15 mouse cellular contexts compared by ENCODE assay signal in the genomic region with DNA sequence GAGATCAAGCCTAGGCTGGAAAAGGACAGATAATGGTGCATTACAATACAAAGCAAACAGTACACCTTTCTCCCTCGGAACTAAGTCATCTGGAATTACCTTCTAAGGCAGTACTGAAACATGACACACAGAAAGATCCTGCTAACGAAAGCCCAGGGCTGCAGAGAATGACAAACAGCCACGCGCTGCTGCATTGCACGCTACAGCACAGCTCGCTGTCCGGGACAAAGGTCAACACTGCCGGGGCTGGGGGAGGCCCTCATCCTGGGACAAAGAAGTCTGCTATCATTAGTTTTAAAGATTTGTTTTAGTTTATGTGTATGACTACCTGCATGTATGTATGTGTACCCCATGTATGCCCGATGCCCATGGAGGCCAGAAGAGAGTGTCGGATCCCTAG. TPM values are rescaled to one million over a fixed set of nuclear protein-coding genes. Genes with fewer than 3 reads are reported as not detected.
DNase-seq lines count a peak whose midpoint lies in the region; ATAC-seq lines count a peak whose summit lies in the region.
"Had no signal": no experiment of that assay in that cellular context is flagged by ENCODE, and none has a peak within 500 bp of the region (broad histone marks: within the 10 kb centered on the region; RNA-seq: fewer than 3 reads in every experiment).

No protein-coding gene starts in this region.

- peak; percentile 61 for ATAC-seq in liver, embryonic 11.5 days (replicated peaks; ENCODE audit: low FRiP score)
- ATAC-seq: forebrain, embryonic 13.5 days; inflammation-experienced regulatory T-cells, adult 6 months had no signal

- 76% methylated on average over 10 of the region's 10 CpGs for WGBS in liver, embryonic 11.5 days
- WGBS in forebrain, embryonic 10.5 days, result 80% methylated on average over 10 of the region's 10 CpGs

- no peak overlapping the region for H3K27ac ChIP-seq in liver, embryonic 11.5 days (ENCODE audit: low read depth, low read length)
- no peak overlapping the region for H3K27ac ChIP-seq in forebrain, embryonic 10.5 days
- H3K27ac ChIP-seq: forebrain, embryonic 13.5 days; hindbrain, embryonic 10.5 days had no signal

- H3K27me3 ChIP-seq in liver, embryonic 11.5 days (replicated peaks; ENCODE audit: control insufficient read depth, insufficient read depth, low read length), result no peaks in the 10 kb centered on the region
- H3K27me3 ChIP-seq in forebrain, embryonic 10.5 days (ENCODE audit: poor library complexity, severe bottlenecking), result no peaks in the 10 kb centered on the region
- H3K27me3 ChIP-seq: forebrain, embryonic 13.5 days had no signal

- peaks cover 10% of the 10 kb centered on the region for H3K36me3 ChIP-seq in liver, embryonic 11.5 days (ENCODE audit: control insufficient read depth, insufficient read depth, low read length)
- H3K36me3 ChIP-seq in forebrain, embryonic 10.5 days (replicated peaks), result peaks cover 44% of the 10 kb centered on the region

- H3K4me1 ChIP-seq in liver, embryonic 11.5 days (replicated peaks; ENCODE audit: control insufficient read depth, insufficient read depth, low read length), result no peaks in the 10 kb centered on the region; the same call in 1 of the 2 replicates
- peaks cover 7% of the 10 kb centered on the region; the same call in 1 of the 2 replicates for H3K4me1 ChIP-seq in forebrain, embryonic 10.5 days
- H3K4me1 ChIP-seq: forebrain, embryonic 13.5 days had no signal

- intact Hi-C loops in left cerebral cortex, postnatal 25 days (cut with DNase I), result no loop called here

- H3K4me3 ChIP-seq in liver, embryonic 11.5 days (ENCODE audit: low read depth, low read length), result no peak overlapping the region
- H3K4me3 ChIP-seq in forebrain, embryonic 10.5 days, result no peak overlapping the region
- H3K4me3 ChIP-seq: forebrain, embryonic 13.5 days; hindbrain, embryonic 10.5 days had no signal

- 0 out of 2 replicates have a peak overlapping the region, but pooled peaks have one; percentile 6 for H3K4me2 ChIP-seq in liver, embryonic 11.5 days
- H3K4me2 ChIP-seq: forebrain, embryonic 13.5 days; lung, embryonic 14.5 days had no signal

- peaks cover 1% of the 10 kb centered on the region; the same call in 1 of the 2 replicates for H3K9me3 ChIP-seq in liver, embryonic 11.5 days (ENCODE audit: control insufficient read depth, low read length)
- H3K9me3 ChIP-seq in forebrain, embryonic 10.5 days, result peaks cover 2% of the 10 kb centered on the region; the same call in 1 of the 2 replicates
- H3K9me3 ChIP-seq: forebrain, embryonic 13.5 days had no signal

- H3K9ac ChIP-seq in liver, embryonic 11.5 days (ENCODE audit: low read depth, low read length), result no peak overlapping the region
- H3K9ac ChIP-seq: forebrain, embryonic 13.5 days; lung, embryonic 14.5 days had no signal

- peak; percentile 48 for DNase-seq in heart, adult 11 months
- DNase-seq in heart, adult 8-10 months (ENCODE audit: low spot score), result no peak
- peak; percentile 39 for DNase-seq in kidney, postnatal 10 days
- no peak for DNase-seq in liver, embryonic 11.5 days (ENCODE audit: low spot score)
- DNase-seq in cerebellum, adult 11 months, result no peak
- DNase-seq in forebrain, embryonic 10.5 days (ENCODE audit: extremely low spot score, low spot score), result no peak
- no peak for DNase-seq in left cerebral cortex, postnatal 25 days (ENCODE audit: low spot score in 2 of 2)
- DNase-seq in heart, postnatal 4 days, result no peak
- DNase-seq: left cerebral cortex, postnatal 4 days; lung, embryonic 14.5 days; midbrain, embryonic 14.5 days; thymus, adult 18-20 months had no signal

RNA-seq across cellular contexts. Expression of a gene that starts 14.2 kb away (rescaled TPM):
- 10 to 100 TPM; 10.0 to 17.4 (median 10.9) TPM for total RNA-seq in heart, adult 8-10 months (2022)
- polyA plus RNA-seq in liver, embryonic 11.5 days (2014; fragmentation: Nextera tagmentation; extraction: Ambion mirVana), result 23.9 and 27.8 TPM in 2 replicates
- 24.4 and 26.3 TPM in 2 replicates for polyA plus RNA-seq in forebrain, embryonic 10.5 days (2016; fragmentation: Nextera tagmentation; extraction: Ambion mirVana)
- total RNA-seq in left cerebral cortex, postnatal 25 days (2021), result 10 to 100 TPM; 21.9 to 23.8 TPM
- 10 to 100 TPM; 26.7 to 27.0 TPM for total RNA-seq in heart, postnatal 4 days (2021)

RNA-seq across cellular contexts. Expression of a gene that starts 14.2 kb away (rescaled TPM):
- total RNA-seq in heart, adult 8-10 months (2022), result 10 to 100 TPM; 13.1 to 17.8 (median 15.4) TPM
- 13.0 and 17.4 TPM in 2 replicates for polyA plus RNA-seq in liver, embryonic 11.5 days (2014; fragmentation: Nextera tagmentation; extraction: Ambion mirVana)
- polyA plus RNA-seq in forebrain, embryonic 10.5 days (2016; fragmentation: Nextera tagmentation; extraction: Ambion mirVana), result 20.2 and 23.3 TPM in 2 replicates
- 10 to 100 TPM; 72.4 to 72.5 TPM for total RNA-seq in left cerebral cortex, postnatal 25 days (2021)
- total RNA-seq in heart, postnatal 4 days (2021), result 10 to 100 TPM; 18.7 to 19.1 TPM

Comparison
In these comparisons a context has a peak if more than half of its experiments do, and no peak if none do; other contexts are left out.
1. DNase-seq: peak in heart, adult 11 months (single experiment) and kidney, postnatal 10 days (single experiment); none in heart, adult 8-10 months (single experiment), liver, embryonic 11.5 days (single experiment), cerebellum, adult 11 months (single experiment), forebrain, embryonic 10.5 days (single experiment), left cerebral cortex, postnatal 25 days (0 of 2) and heart, postnatal 4 days (single experiment).